8 mouse cellular contexts compared by ENCODE assay signal in the genomic region with DNA sequence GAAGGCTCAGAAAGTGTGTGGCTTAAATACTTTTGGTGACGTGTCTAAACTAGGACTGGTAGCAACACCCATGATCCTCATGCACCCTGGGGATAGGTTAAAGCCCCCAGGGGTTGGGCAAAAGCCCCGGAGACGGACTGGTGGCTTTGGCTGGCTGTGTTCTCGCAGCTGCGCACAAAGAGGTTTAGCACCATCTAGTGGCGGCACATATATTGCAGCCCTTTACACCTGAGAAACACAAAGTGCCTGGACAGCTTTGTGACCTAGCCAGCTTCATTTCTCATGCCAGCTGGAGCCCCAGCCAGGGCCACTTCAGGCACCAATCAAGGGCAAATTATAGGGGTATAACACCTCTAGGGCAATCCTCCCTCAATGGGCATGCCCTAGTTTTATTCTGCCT. TPM values are rescaled to one million over a fixed set of nuclear protein-coding genes. Genes with fewer than 3 reads are reported as not detected.
DNase-seq lines count a peak whose midpoint lies in the region; ATAC-seq lines count a peak whose summit lies in the region.
"Not testable (repeated sequence)": the region's sequence is repeated elsewhere in the genome, so short reads cannot be mapped to it uniquely, and the experiment has no call there.

No protein-coding gene starts in this region.

- peak overlapping the region; percentile 36 for H3K4me2 ChIP-seq in hindbrain, embryonic 16.5 days (ENCODE audit: low read length)

- H3K9ac ChIP-seq in hindbrain, embryonic 16.5 days (ENCODE audit: low read depth, low read length): not testable (repeated sequence)

- not testable (repeated sequence) for H3K4me3 ChIP-seq in hindbrain, embryonic 16.5 days (ENCODE audit: low read length)

- 7% methylated on average over 5 of the region's 6 CpGs for WGBS in hindbrain, embryonic 16.5 days

- DNase-seq in R1 (ENCODE audit: low read depth, low spot score): peak; percentile 84
- DNase-seq in cerebellum, postnatal 36 days: peak; percentile 85 to 91
- DNase-seq in gastrocnemius, adult 18-20 months (ENCODE audit: low spot score): peak; percentile 85
- peak; percentile 73 to 94 for DNase-seq in layer of hippocampus, postnatal 25 days (ENCODE audit: extremely low spot score in 1 of 2, low spot score in 1 of 2)
- peak; percentile 91 for DNase-seq in lung, postnatal 10 days
- DNase-seq in retina, embryonic 14.5 days (ENCODE audit: low spot score): peak; percentile 91
- peak; percentile 86 for DNase-seq in thymus, postnatal 25 days

- not testable (repeated sequence) for H3K36me3 ChIP-seq in hindbrain, embryonic 16.5 days (ENCODE audit: control insufficient read depth, insufficient read depth, low read length)

- peaks cover 14% of the 10 kb centered on the region for H3K27me3 ChIP-seq in hindbrain, embryonic 16.5 days (replicated peaks; ENCODE audit: control insufficient read depth, insufficient read depth, low read length)

- not testable (repeated sequence) for H3K9me3 ChIP-seq in hindbrain, embryonic 16.5 days (ENCODE audit: control insufficient read depth, low read length)

- not testable (repeated sequence) for H3K4me1 ChIP-seq in hindbrain, embryonic 16.5 days (ENCODE audit: control insufficient read depth, insufficient read depth, low read depth, low read length)

- H3K27ac ChIP-seq in hindbrain, embryonic 16.5 days (ENCODE audit: low read depth, low read length): not testable (repeated sequence)

- not testable (repeated sequence) for ATAC-seq in hindbrain, embryonic 16.5 days

RNA-seq across cellular contexts. Expression of gene Ltb4r2, which starts 1.1 kb away (rescaled TPM):
- total RNA-seq in gastrocnemius, adult 18-20 months (2021): not detected
- 0.47 and 0.66 TPM in 2 replicates for polyA plus RNA-seq in hindbrain, embryonic 16.5 days (2015; fragmentation: Nextera tagmentation; extraction: Ambion mirVana)
- under 1 TPM; 0.10 to 0.19 TPM for total RNA-seq in layer of hippocampus, postnatal 25 days (2021)

RNA-seq across cellular contexts. Expression of gene Cideb, which starts 1.9 kb away (rescaled TPM):
- not detected for total RNA-seq in gastrocnemius, adult 18-20 months (2021)
- 0.17 and 0.63 TPM in 2 replicates for polyA plus RNA-seq in hindbrain, embryonic 16.5 days (2015; fragmentation: Nextera tagmentation; extraction: Ambion mirVana)
- total RNA-seq in layer of hippocampus, postnatal 25 days (2021): 1 to 10 TPM; 1.4 to 2.1 TPM

RNA-seq across cellular contexts. Expression of gene Ltb4r1, which starts 5.6 kb away (rescaled TPM):
- total RNA-seq in gastrocnemius, adult 18-20 months (2021): under 1 TPM; 0.16 to 0.17 TPM
- 0.22 and 0.79 TPM in 2 replicates for polyA plus RNA-seq in hindbrain, embryonic 16.5 days (2015; fragmentation: Nextera tagmentation; extraction: Ambion mirVana)
- under 1 TPM in 1 of 2 experiments, not detected in 1; 0.32 TPM for total RNA-seq in layer of hippocampus, postnatal 25 days (2021)

RNA-seq across cellular contexts. Expression of gene Nop9, which starts 14.7 kb away (rescaled TPM):
- total RNA-seq in gastrocnemius, adult 18-20 months (2021): 1 to 10 TPM; 9.0 to 9.4 TPM
- 27.1 and 27.9 TPM in 2 replicates for polyA plus RNA-seq in hindbrain, embryonic 16.5 days (2015; fragmentation: Nextera tagmentation; extraction: Ambion mirVana)
- 10 to 100 TPM; 13.4 to 13.6 TPM for total RNA-seq in layer of hippocampus, postnatal 25 days (2021)

RNA-seq across cellular contexts. Expression of gene Dhrs1, which starts 14.7 kb away (rescaled TPM):
- 10 to 100 TPM; 29.5 to 32.1 TPM for total RNA-seq in gastrocnemius, adult 18-20 months (2021)
- 85.9 and 90.3 TPM in 2 replicates for polyA plus RNA-seq in hindbrain, embryonic 16.5 days (2015; fragmentation: Nextera tagmentation; extraction: Ambion mirVana)
- 10 to 100 TPM; 78.3 to 94.9 TPM for total RNA-seq in layer of hippocampus, postnatal 25 days (2021)
